Mouse (Mus musculus) hindbrain, embryonic 15.5 days (tissue): Measurements from ENCODE around the gene Tspan1. TPM values are rescaled to one million over a fixed set of nuclear protein-coding genes. Genes with fewer than 3 reads are reported as not detected.
A peak's percentile ranks its signal among the peaks of the same experiment; 100 is the strongest.

Experiments used
- ATAC-seq: fragments of 200-750 bp; cut with Nextera tagmentation; 2 replicates; pipeline ENCODE4 v1.8.0; 2017; ENCODE audit warnings: low read depth, moderate number of reproducible peaks, moderate TSS enrichment; ENCODE audit not compliant: low FRiP score
- H3K27ac ChIP-seq: fragments of 300-500 bp; sonication (generic); replicated peaks from 2 replicates; pipeline ENCODE4 v1.5.1; 2015; ENCODE audit warnings: mild to moderate bottlenecking, inconsistent platforms
- H3K27me3 ChIP-seq: fragments of 300-500 bp; sonication (generic); 2 replicates; pipeline ENCODE4 v1.6.1; 2015; ENCODE audit warnings: control low read depth, inconsistent platforms
- H3K36me3 ChIP-seq: fragments of 300-500 bp; sonication (generic); 2 replicates; pipeline ENCODE4 v1.6.1; 2015; ENCODE audit warnings: control low read depth, inconsistent platforms
- H3K4me1 ChIP-seq: fragments of 300-500 bp; sonication (generic); replicated peaks from 2 replicates; pipeline ENCODE4 v1.6.1; 2015; ENCODE audit warnings: control low read depth, inconsistent platforms
- H3K4me2 ChIP-seq: fragments of 300-500 bp; sonication (generic); 2 replicates; pipeline ENCODE4 v1.6.1; 2015; ENCODE audit warnings: moderate library complexity, mild to moderate bottlenecking, inconsistent platforms
- H3K4me3 ChIP-seq: fragments of 300-500 bp; sonication (generic); 2 replicates; pipeline ENCODE4 v1.5.1; 2015; ENCODE audit warnings: mild to moderate bottlenecking, inconsistent platforms
- H3K9ac ChIP-seq: fragments of 300-500 bp; sonication (generic); 2 replicates; pipeline ENCODE4 v1.6.1; 2015; ENCODE audit warnings: inconsistent platforms
- H3K9me3 ChIP-seq: fragments of 300-500 bp; sonication (generic); 2 replicates; pipeline ENCODE4 v1.6.1; 2016; ENCODE audit warnings: control low read depth, inconsistent platforms
- WGBS: fragments of 180-500 bp; shearing (Covaris S2); methylation state at CpG from one replicate; pipeline ENCODE4 v1.1.7; 2015; 5-methylcytosine and 5-hydroxymethylcytosine counted together
- polyA plus RNA-seq: library from polyadenylated mRNA; unstranded; fragments of >200 nt; fragmentation: Nextera tagmentation; extraction: Ambion mirVana; gene quantifications from 2 replicates; pipeline ENCODE4 v1.2.1, GENCODE M21; 2015

Tspan1 gene
- polyA plus RNA-seq, 1 experiment from 2014 or later: 0.21 TPM

GRCm38 (mm10) chr4:116162142-116162541 lies 5.3 kb downstream of the Tspan1 start:
- H3K4me3 ChIP-seq: no peak overlapping the region
- H3K27me3 ChIP-seq: no peaks in the 10 kb centered on the region
- WGBS: 84% methylated on average over 4 of the region's 4 CpGs
- no peak overlapping the region for H3K27ac ChIP-seq
- peaks cover 12% of the 10 kb centered on the region for H3K36me3 ChIP-seq
- no peak overlapping the region for H3K9ac ChIP-seq
- ATAC-seq: no peak
- no peaks in the 10 kb centered on the region for H3K4me1 ChIP-seq
- H3K4me2 ChIP-seq: no peak overlapping the region
- H3K9me3 ChIP-seq: no peaks in the 10 kb centered on the region

GRCm38 (mm10) chr4:116160769-116161168 lies 6.6 kb downstream of the Tspan1 start:
- Histone ChIP-seq H3K27ac (no peak overlapping the region), H3K27me3 (no peaks in the 10 kb centered on the region), H3K4me3 (no peak overlapping the region), H3K4me2 (no peak overlapping the region), H3K4me1 (no peaks in the 10 kb centered on the region), H3K9ac (no peak overlapping the region), H3K9me3 (no peaks in the 10 kb centered on the region), H3K36me3 (peaks cover 25% of the 10 kb centered on the region)
- 79% methylated on average over 3 of the region's 3 CpGs for whole genome bisulfite sequencing
- ATAC-seq: no peak

GRCm38 (mm10) chr4:116159912-116160311 lies 7.5 kb downstream of the Tspan1 start:
- H3K9me3 ChIP-seq: no peaks in the 10 kb centered on the region
- H3K36me3 ChIP-seq: peaks cover 33% of the 10 kb centered on the region
- H3K4me1 ChIP-seq: no peaks in the 10 kb centered on the region
- H3K4me3 ChIP-seq: no peak overlapping the region
- no peak overlapping the region for H3K9ac ChIP-seq
- no peak overlapping the region for H3K27ac ChIP-seq
- H3K4me2 ChIP-seq: no peak overlapping the region
- no peak for ATAC-seq
- 71% methylated on average over 3 of the region's 3 CpGs for WGBS
- H3K27me3 ChIP-seq: no peaks in the 10 kb centered on the region

- no peak overlapping the region for H3K27ac ChIP-seq
- no peaks in the 10 kb centered on the region for H3K27me3 ChIP-seq
- H3K9ac ChIP-seq: no peak overlapping the region
- no peaks in the 10 kb centered on the region for H3K4me1 ChIP-seq
- peaks cover 51% of the 10 kb centered on the region for H3K36me3 ChIP-seq
- H3K9me3 ChIP-seq: no peaks in the 10 kb centered on the region
- WGBS: 91% methylated on average over 2 of the region's 2 CpGs
- ATAC-seq: no peak
- H3K4me2 ChIP-seq: no peak overlapping the region
- H3K4me3 ChIP-seq: no peak overlapping the region
Observed at GRCm38 (mm10) chr4:116157882-116158281, 9.5 kb downstream of the Tspan1 start.

GRCm38 (mm10) chr4:116152702-116153101 lies 14.7 kb downstream of the Tspan1 start:
- no peak for ATAC-seq
- Histone ChIP-seq H3K4me1 (peaks cover 20% of the 10 kb centered on the region), H3K4me3 (no peak overlapping the region), H3K27me3 (no peaks in the 10 kb centered on the region), H3K4me2 (no peak overlapping the region), H3K9me3 (no peaks in the 10 kb centered on the region), H3K27ac (no peak overlapping the region), H3K9ac (no peak overlapping the region), H3K36me3 (peaks cover 46% of the 10 kb centered on the region)
- WGBS: 96% methylated on average over 15 of the region's 15 CpGs

GRCm38 (mm10) chr4:116151238-116151637 lies 16.2 kb downstream of the Tspan1 start, which contains the start of gene Lurap1:
Gene Lurap1 (minus strand): TSS chr4:116151338.
- H3K4me3 ChIP-seq: peak within 1 kb of the TSS; percentile 87
- H3K36me3 ChIP-seq: peaks cover 38% of the 10 kb centered on the region
- H3K4me2 ChIP-seq: peak within 1 kb of the TSS; percentile 75
- peak within 1 kb of the TSS; percentile 91 for H3K27ac ChIP-seq
- 80% methylated on average over 6 of the region's 6 CpGs for WGBS
- peak within 1 kb of the TSS; percentile 96 for H3K9ac ChIP-seq
- no peaks in the 10 kb centered on the region for H3K9me3 ChIP-seq
- H3K4me1 ChIP-seq: peaks cover 20% of the 10 kb centered on the region
- no peaks in the 10 kb centered on the region for H3K27me3 ChIP-seq
- ATAC-seq: no peak

GRCm38 (mm10) chr4:116150862-116151221 lies 16.6 kb downstream of the Tspan1 start:
- H3K27me3 ChIP-seq: no peaks in the 10 kb centered on the region
- peak overlapping the region; percentile 96 for H3K9ac ChIP-seq
- H3K9me3 ChIP-seq: no peaks in the 10 kb centered on the region
- H3K4me2 ChIP-seq: peak overlapping the region; percentile 75
- H3K4me3 ChIP-seq: peak overlapping the region; percentile 87
- ATAC-seq: no peak
- H3K36me3 ChIP-seq: peaks cover 34% of the 10 kb centered on the region
- peak overlapping the region; percentile 91 for H3K27ac ChIP-seq
- H3K4me1 ChIP-seq: peaks cover 20% of the 10 kb centered on the region
- 20% methylated on average over 4 of the region's 4 CpGs for WGBS

- Histone ChIP-seq H3K27ac (peak overlapping the region; percentile 91), H3K27me3 (no peaks in the 10 kb centered on the region), H3K36me3 (peaks cover 29% of the 10 kb centered on the region), H3K9me3 (no peaks in the 10 kb centered on the region), H3K4me3 (peak overlapping the region; percentile 87), H3K4me1 (peaks cover 20% of the 10 kb centered on the region), H3K9ac (peak overlapping the region; percentile 96), H3K4me2 (peak overlapping the region; percentile 75)
- ATAC-seq: peak; percentile 91
- WGBS: under 1% methylated on average over 56 of the region's 73 CpGs
Observed at GRCm38 (mm10) chr4:116150156-116150861, 17.1 kb downstream of the Tspan1 start.

- ATAC-seq: no peak; the same call in 1 of the 2 replicates
Observed at GRCm38 (mm10) chr4:116149812-116150155, 17.6 kb downstream of the Tspan1 start.

GRCm38 (mm10) chr4:116143891-116144717 lies 23.3 kb downstream of the Tspan1 start:
- Histone ChIP-seq H3K4me1 (peaks cover 22% of the 10 kb centered on the region), H3K27ac (no peak overlapping the region), H3K4me3 (peak overlapping the region; percentile 51), H3K9ac (peak overlapping the region; percentile 50), H3K36me3 (no peaks in the 10 kb centered on the region), H3K9me3 (no peaks in the 10 kb centered on the region), H3K4me2 (peak overlapping the region; percentile 95), H3K27me3 (peaks cover 7% of the 10 kb centered on the region)
- peak; percentile 74 for ATAC-seq
- 1% methylated on average over 47 of the region's 47 CpGs for whole genome bisulfite sequencing

More at GRCm38 (mm10) chr4:116149812-116150155, 17.6 kb downstream of the Tspan1 start:
- WGBS: 20% methylated on average over 6 of the region's 6 CpGs
- no peaks in the 10 kb centered on the region for H3K27me3 ChIP-seq
- H3K4me2 ChIP-seq: peak overlapping the region; percentile 75
- H3K9ac ChIP-seq: peak overlapping the region; percentile 96
- peak overlapping the region; percentile 91 for H3K27ac ChIP-seq
- H3K4me1 ChIP-seq: peaks cover 23% of the 10 kb centered on the region
- H3K4me3 ChIP-seq: peak overlapping the region; percentile 87
- H3K36me3 ChIP-seq: peaks cover 23% of the 10 kb centered on the region
- H3K9me3 ChIP-seq: no peaks in the 10 kb centered on the region

- WGBS: 13% methylated on average over 7 of the region's 7 CpGs
- Histone ChIP-seq H3K9ac (0 out of 2 replicates have a peak overlapping the region, but pooled peaks have one; percentile 19), H3K4me3 (peak overlapping the region; percentile 51)
Observed at GRCm38 (mm10) chr4:116143317-116143811, 24.0 kb downstream of the Tspan1 start.

GRCm38 (mm10) chr4:116142269-116142668 lies 25.1 kb downstream of the Tspan1 start:
- 65% methylated on average over 7 of the region's 7 CpGs for WGBS

More at GRCm38 (mm10) chr4:116143317-116143811, 24.0 kb downstream of the Tspan1 start:
- Histone ChIP-seq H3K4me2 (peak overlapping the region; percentile 95), H3K36me3 (no peaks in the 10 kb centered on the region), H3K27me3 (peaks cover 7% of the 10 kb centered on the region), H3K4me1 (peaks cover 22% of the 10 kb centered on the region), H3K9me3 (no peaks in the 10 kb centered on the region), H3K27ac (no peak overlapping the region)
- 0 out of 2 replicates have a peak, but pooled peaks have one; percentile 2 for ATAC-seq

More at GRCm38 (mm10) chr4:116142269-116142668, 25.1 kb downstream of the Tspan1 start:
- H3K9ac ChIP-seq: no peak overlapping the region
- no peak overlapping the region for H3K4me3 ChIP-seq
- no peaks in the 10 kb centered on the region for H3K36me3 ChIP-seq
- no peak overlapping the region for H3K4me2 ChIP-seq
- no peaks in the 10 kb centered on the region for H3K9me3 ChIP-seq
- H3K27ac ChIP-seq: no peak overlapping the region
- H3K4me1 ChIP-seq: peaks cover 22% of the 10 kb centered on the region
- ATAC-seq: no peak
- H3K27me3 ChIP-seq: peaks cover 7% of the 10 kb centered on the region
